Mouse (Mus musculus) myocyte (in vitro differentiated cells): ENCODE measurements around the gene Crnkl1. TPM values are rescaled to one million over a fixed set of nuclear protein-coding genes. Genes with fewer than 3 reads are reported as not detected.

ENCODE experiments used
- H3K27me3 ChIP-seq: one replicate; pipeline ENCODE4 v1.6.1; 2011; ENCODE audit not compliant: control insufficient read depth, insufficient read depth, insufficient read length
- H3K36me3 ChIP-seq: one replicate; pipeline ENCODE4 v1.6.1; 2011; ENCODE audit not compliant: control insufficient read depth, insufficient read depth
- H3K4me2 ChIP-seq: one replicate; pipeline ENCODE4 v1.6.1; 2011; ENCODE audit warnings: low read depth, control low read depth
- H3K4me3 ChIP-seq: one replicate; pipeline ENCODE4 v1.5.1; 2011; ENCODE audit warnings: mild to moderate bottlenecking, control low read depth, moderate library complexity
- H3K79me2 ChIP-seq: one replicate; pipeline ENCODE4 v1.6.1; 2011; ENCODE audit not compliant: control insufficient read depth, insufficient read depth
- H3ac ChIP-seq: one replicate; pipeline ENCODE4 v1.6.1; 2011; ENCODE audit not compliant: control insufficient read depth, insufficient read length
- E2F4 ChIP-seq: IDR thresholded peaks from one replicate; pipeline ENCODE4 v1.6.1; 2011; ENCODE audit warnings: mild to moderate bottlenecking, control low read depth, moderate library complexity; ENCODE audit not compliant: insufficient read depth
- MYOD1 ChIP-seq, 3 experiments: IDR thresholded peaks; one replicate each; pipeline ENCODE4 v1.6.1; 2011; ENCODE audit warnings: control low read depth in 2 of 3, low read depth in 2 of 3, mild to moderate bottlenecking in 2 of 3, moderate library complexity in 1 of 3; ENCODE audit not compliant: insufficient read length in 2 of 3, control insufficient read depth in 1 of 3
- REST ChIP-seq: IDR thresholded peaks from one replicate; pipeline ENCODE4 v1.6.1; 2011; ENCODE audit warnings: mild to moderate bottlenecking, control low read depth, moderate library complexity; ENCODE audit not compliant: insufficient read depth, insufficient read length
- SRF ChIP-seq: IDR thresholded peaks from one replicate; pipeline ENCODE4 v1.6.1; 2011; ENCODE audit warnings: low read depth; ENCODE audit not compliant: control insufficient read depth, insufficient read length
- TCF12 ChIP-seq: IDR thresholded peaks from one replicate; pipeline ENCODE4 v1.6.1; 2011; ENCODE audit warnings: mild to moderate bottlenecking, control low read depth; ENCODE audit not compliant: poor library complexity, insufficient read depth, severe bottlenecking
- polyA plus RNA-seq: library from polyadenylated mRNA; unstranded; fragments of >200 nt; fragmentation: generic; extraction: Trizol; gene quantifications from one replicate; pipeline ENCODE4 v1.2.1, GENCODE M21; 2012; ENCODE audit warnings: missing spikeins

The Crnkl1 gene
- polyA plus RNA-seq, 1 experiment = 10.9 TPM

- Histone ChIP-seq H3K4me2 (no peak overlapping the region), H3K27me3 (no peaks in the 10 kb centered on the region)
- TF ChIP-seq REST (no peak), MYOD1 (IDR thresholded peaks at IDR 0.05; ENCODE audit: control insufficient read depth in 1 of 3, insufficient read length in 2 of 3, low read depth in 2 of 3) (no peak), TCF12 (no peak), SRF (no peak)
These were observed 62.7 kb downstream of the Crnkl1 start for GRCm38 (mm10) chr2:145872099-145872498.

GRCm38 (mm10) chr2:145871308-145871707 is 63.5 kb downstream of the Crnkl1 start:
- H3K79me2 ChIP-seq = peaks cover 30% of the 10 kb centered on the region
- peak in 1 of 3 experiments; percentile 12 for TF ChIP-seq MYOD1 (IDR thresholded peaks at IDR 0.05; ENCODE audit: control insufficient read depth in 1 of 3, insufficient read length in 2 of 3, low read depth in 2 of 3)
- TF ChIP-seq E2F4 = no peak
- no peaks in the 10 kb centered on the region for H3K27me3 ChIP-seq
- no peak overlapping the region for H3K4me2 ChIP-seq
- no peaks in the 10 kb centered on the region for H3K36me3 ChIP-seq
- no peak overlapping the region for H3ac ChIP-seq
- no peak overlapping the region for H3K4me3 ChIP-seq

More at GRCm38 (mm10) chr2:145872099-145872498, 62.7 kb downstream of the Crnkl1 start:
- H3K36me3 ChIP-seq = no peaks in the 10 kb centered on the region
- peaks cover 22% of the 10 kb centered on the region for H3K79me2 ChIP-seq
- no peak overlapping the region for H3K4me3 ChIP-seq
- H3ac ChIP-seq = no peak overlapping the region

Other genes starting within 250 kb of the Crnkl1 start
- 41.7 TPM for gene Naa20, start 32.9 kb downstream of the Crnkl1 start, polyA plus RNA-seq
- gene Cfap61, start 230 bp downstream of the Crnkl1 start, polyA plus RNA-seq = 0.06 TPM